8 mouse cellular contexts compared by ENCODE assay signal in genomic region chr3:89454401-89455177, GRCm38 (mm10). TPM values are rescaled to one million over a fixed set of nuclear protein-coding genes. Genes with fewer than 3 reads are reported as not detected.
DNase-seq lines count a peak whose midpoint lies in the region; ATAC-seq and TF ChIP-seq lines count a peak whose summit lies in the region.

Gene Pmvk (plus strand): TSS chr3:89454541.

- no peak for TF ChIP-seq CTCF in forebrain, postnatal 0 days (IDR thresholded peaks at IDR 0.05; ENCODE audit: low read depth)

- no peak within 1 kb of the TSS for H3K9ac ChIP-seq in forebrain, postnatal 0 days
- H3K9ac ChIP-seq in limb, embryonic 14.5 days (ENCODE audit: low read depth, low read length, severe bottlenecking), result no peak within 1 kb of the TSS
- no peak within 1 kb of the TSS for H3K9ac ChIP-seq in stomach, embryonic 15.5 days

- ATAC-seq in forebrain, postnatal 0 days, result no peak
- ATAC-seq in limb, embryonic 14.5 days (ENCODE audit: low FRiP score, low read depth), result no peak
- ATAC-seq in stomach, embryonic 15.5 days (ENCODE audit: insufficient read depth, low FRiP score, low read depth), result no peak

- DNase-seq in layer of hippocampus, adult 8-10 months (ENCODE audit: low spot score in 2 of 2), result no peak
- no peak for DNase-seq in layer of hippocampus, adult 9-11 months
- DNase-seq in adrenal gland, adult 2 months, result no peak
- DNase-seq in forebrain, postnatal 0 days, result no peak
- DNase-seq in limb, embryonic 14.5 days (ENCODE audit: low spot score), result no peak
- no peak for DNase-seq in urinary bladder, postnatal 36 days (ENCODE audit: low spot score in 2 of 2)
- DNase-seq in frontal cortex, postnatal 10 days (ENCODE audit: low spot score in 2 of 2), result no peak

- WGBS in forebrain, postnatal 0 days, result 65% methylated on average over 10 of the region's 10 CpGs
- 64% methylated on average over 10 of the region's 10 CpGs for WGBS in limb, embryonic 14.5 days
- 51% methylated on average over 10 of the region's 10 CpGs for WGBS in stomach, embryonic 15.5 days

- no peaks in the 10 kb centered on the region for H3K27me3 ChIP-seq in forebrain, postnatal 0 days (ENCODE audit: insufficient read depth, low read length)
- H3K27me3 ChIP-seq in limb, embryonic 14.5 days (ENCODE audit: control insufficient read depth, insufficient read depth, low read length), result no peaks in the 10 kb centered on the region
- H3K27me3 ChIP-seq in stomach, embryonic 15.5 days (replicated peaks), result no peaks in the 10 kb centered on the region

- no peaks in the 10 kb centered on the region for H3K9me3 ChIP-seq in forebrain, postnatal 0 days (ENCODE audit: low read length)
- no peaks in the 10 kb centered on the region for H3K9me3 ChIP-seq in limb, embryonic 14.5 days (ENCODE audit: control insufficient read depth, low read length)
- no peaks in the 10 kb centered on the region for H3K9me3 ChIP-seq in stomach, embryonic 15.5 days

- H3K27ac ChIP-seq in forebrain, postnatal 0 days (ENCODE audit: low read depth, low read length), result no peak within 1 kb of the TSS
- H3K27ac ChIP-seq in limb, embryonic 14.5 days (replicated peaks; ENCODE audit: low read depth, low read length), result no peak within 1 kb of the TSS
- no peak within 1 kb of the TSS for H3K27ac ChIP-seq in stomach, embryonic 15.5 days

- TF ChIP-seq POLR2A in limb, embryonic 14.5 days (IDR thresholded peaks at IDR 0.05; ENCODE audit: borderline replicate concordance, extremely low read depth, insufficient read depth, insufficient read length), result no peak

- no peaks in the 10 kb centered on the region for H3K36me3 ChIP-seq in forebrain, postnatal 0 days (ENCODE audit: insufficient read depth)
- H3K36me3 ChIP-seq in limb, embryonic 14.5 days (ENCODE audit: control insufficient read depth, insufficient read depth, low read length), result no peaks in the 10 kb centered on the region
- H3K36me3 ChIP-seq in stomach, embryonic 15.5 days, result no peaks in the 10 kb centered on the region

- no peaks in the 10 kb centered on the region for H3K4me1 ChIP-seq in forebrain, postnatal 0 days (ENCODE audit: insufficient read depth)
- H3K4me1 ChIP-seq in limb, embryonic 14.5 days (ENCODE audit: control insufficient read depth, insufficient read depth, low read length), result peaks cover 7% of the 10 kb centered on the region
- H3K4me1 ChIP-seq in stomach, embryonic 15.5 days, result peaks cover 14% of the 10 kb centered on the region

- H3K4me2 ChIP-seq in forebrain, postnatal 0 days (ENCODE audit: low read depth), result no peak within 1 kb of the TSS
- no peak within 1 kb of the TSS for H3K4me2 ChIP-seq in limb, embryonic 14.5 days (replicated peaks; ENCODE audit: low read depth, low read length, severe bottlenecking)
- H3K4me2 ChIP-seq in stomach, embryonic 15.5 days, result no peak within 1 kb of the TSS

- no peak within 1 kb of the TSS for H3K4me3 ChIP-seq in forebrain, postnatal 0 days (ENCODE audit: low read depth, low read length)
- no peak within 1 kb of the TSS for H3K4me3 ChIP-seq in limb, embryonic 14.5 days (replicated peaks; ENCODE audit: low read length)
- H3K4me3 ChIP-seq in stomach, embryonic 15.5 days (replicated peaks), result no peak within 1 kb of the TSS

RNA-seq across cellular contexts. Expression of gene Pmvk, which starts in this region (rescaled TPM):
- 10 to 100 TPM; 29.5 to 33.7 (median 31.3) TPM for total RNA-seq in layer of hippocampus, adult 8-10 months (2022)
- 10 to 100 TPM; 13.9 to 27.7 TPM for total RNA-seq in adrenal gland, adult 2 months (2021)
- polyA plus RNA-seq in adrenal gland, adult 2 months (2012; rRNA removed), result 19.4 and 21.5 TPM in 2 replicates
- 80.1 and 108 TPM in 2 replicates for total RNA-seq in forebrain, postnatal 0 days (2014; rRNA removed)
- 84.3 and 96.8 TPM in 2 replicates for polyA plus RNA-seq in forebrain, postnatal 0 days (2015; fragmentation: Nextera tagmentation; extraction: Ambion mirVana)
- 41.8 and 47.2 TPM in 2 replicates for polyA plus RNA-seq in limb, embryonic 14.5 days (2012; rRNA removed)
- polyA plus RNA-seq in limb, embryonic 14.5 days (2014; fragmentation: Nextera tagmentation; extraction: Ambion mirVana), result 46.5 and 52.3 TPM in 2 replicates
- 55.3 and 60.1 TPM in 2 replicates for polyA plus RNA-seq in stomach, embryonic 15.5 days (2015; fragmentation: Nextera tagmentation; extraction: Ambion mirVana)
